Mouse (Mus musculus) forebrain, embryonic 12.5 days (tissue): ENCODE results near the gene Ebf1. TPM values are rescaled to one million over a fixed set of nuclear protein-coding genes. Genes with fewer than 3 reads are reported as not detected.

Experiments used
- ATAC-seq: fragments of 200-750 bp; cut with Nextera tagmentation; 2 replicates; pipeline ENCODE4 v1.8.0; 2017; ENCODE audit warnings: moderate TSS enrichment; ENCODE audit not compliant: low FRiP score
- H3K27ac ChIP-seq: fragments of 300-500 bp; sonication (generic); 2 replicates; pipeline ENCODE4 v1.5.1; 2016; ENCODE audit warnings: mild to moderate bottlenecking
- H3K27me3 ChIP-seq: fragments of 300-500 bp; sonication (generic); 2 replicates; pipeline ENCODE4 v1.6.1; 2016; ENCODE audit warnings: mild to moderate bottlenecking
- H3K36me3 ChIP-seq: fragments of 300-500 bp; sonication (generic); replicated peaks from 2 replicates; pipeline ENCODE4 v1.6.1; 2016; ENCODE audit warnings: mild to moderate bottlenecking
- H3K4me1 ChIP-seq: fragments of 300-500 bp; sonication (generic); 2 replicates; pipeline ENCODE4 v1.6.1; 2016
- H3K4me2 ChIP-seq: fragments of 300-500 bp; sonication (generic); 2 replicates; pipeline ENCODE4 v1.6.1; 2016; ENCODE audit warnings: mild to moderate bottlenecking, moderate library complexity
- H3K4me3 ChIP-seq: fragments of 300-500 bp; sonication (generic); replicated peaks from 2 replicates; pipeline ENCODE4 v1.5.1; 2016; ENCODE audit warnings: mild to moderate bottlenecking
- H3K9ac ChIP-seq: fragments of 300-500 bp; sonication (generic); 2 replicates; pipeline ENCODE4 v1.6.1; 2016; ENCODE audit warnings: mild to moderate bottlenecking
- H3K9me3 ChIP-seq: fragments of 300-500 bp; sonication (generic); 2 replicates; pipeline ENCODE4 v1.6.1; 2016
- WGBS: fragments of 180-500 bp; shearing (Covaris S2); methylation state at CpG from one replicate; pipeline ENCODE4 v1.1.7; 2016; 5-methylcytosine and 5-hydroxymethylcytosine counted together
- polyA plus RNA-seq: library from polyadenylated mRNA; unstranded; fragments of >200 nt; fragmentation: Nextera tagmentation; extraction: Ambion mirVana; gene quantifications from 2 replicates; pipeline ENCODE4 v1.2.1, GENCODE M21; 2016

Gene Ebf1
- polyA plus RNA-seq, 1 experiment from 2014 or later: 26.8 TPM

GRCm38 (mm10) chr11:45026012-45026411 is 408.9 kb downstream of the Ebf1 start:
- Histone ChIP-seq H3K36me3 (no peaks in the 10 kb centered on the region), H3K9me3 (no peaks in the 10 kb centered on the region), H3K27ac (no peak overlapping the region), H3K4me3 (no peak overlapping the region), H3K4me2 (no peak overlapping the region), H3K27me3 (peaks cover 8% of the 10 kb centered on the region; the same call in 1 of the 2 replicates), H3K4me1 (peaks cover 11% of the 10 kb centered on the region), H3K9ac (no peak overlapping the region)
- 76% methylated on average over 5 of the region's 5 CpGs for WGBS
- peak; percentile 46; the same call in 1 of the 2 replicates for ATAC-seq

- Histone ChIP-seq H3K27ac (no peak overlapping the region), H3K9ac (no peak overlapping the region), H3K27me3 (peaks cover 8% of the 10 kb centered on the region; the same call in 1 of the 2 replicates), H3K4me1 (peaks cover 11% of the 10 kb centered on the region), H3K4me3 (no peak overlapping the region), H3K9me3 (no peaks in the 10 kb centered on the region), H3K36me3 (no peaks in the 10 kb centered on the region), H3K4me2 (peak overlapping the region; percentile 32)
- 13% methylated on average over 11 of the region's 11 CpGs for WGBS
- ATAC-seq: 0 out of 2 replicates have a peak, but pooled peaks have one; percentile 33
Observed at GRCm38 (mm10) chr11:45026674-45027073, 409.6 kb downstream of the Ebf1 start.

- Histone ChIP-seq H3K4me2 (peak overlapping the region; percentile 32), H3K9ac (no peak overlapping the region), H3K27me3 (peaks cover 8% of the 10 kb centered on the region; the same call in 1 of the 2 replicates), H3K9me3 (no peaks in the 10 kb centered on the region), H3K27ac (no peak overlapping the region), H3K4me1 (peaks cover 11% of the 10 kb centered on the region), H3K4me3 (no peak overlapping the region), H3K36me3 (no peaks in the 10 kb centered on the region)
- 57% methylated on average over 7 of the region's 7 CpGs for WGBS
- no peak for ATAC-seq
Observed at GRCm38 (mm10) chr11:45027076-45027475, 410.0 kb downstream of the Ebf1 start.

GRCm38 (mm10) chr11:45055744-45056610 is 438.9 kb downstream of the Ebf1 start:
- no peaks in the 10 kb centered on the region for H3K36me3 ChIP-seq
- no peak overlapping the region for H3K9ac ChIP-seq
- no peak for ATAC-seq
- 65% methylated on average over 7 of the region's 7 CpGs for WGBS
- no peak overlapping the region for H3K4me2 ChIP-seq
- no peaks in the 10 kb centered on the region for H3K9me3 ChIP-seq
- H3K27me3 ChIP-seq: no peaks in the 10 kb centered on the region
- H3K4me3 ChIP-seq: no peak overlapping the region
- H3K27ac ChIP-seq: no peak overlapping the region
- H3K4me1 ChIP-seq: 0 out of 2 replicates have a peak, but pooled peaks cover 3% of the 10 kb centered on the region

Other genes with a start within 250 kb of the Ebf1 start
- not detected in 2 replicates for gene Il12b, start 217.3 kb upstream of the Ebf1 start, polyA plus RNA-seq
- gene Ublcp1, start 146.8 kb upstream of the Ebf1 start, polyA plus RNA-seq: 61.7 and 65.2 TPM in 2 replicates
- gene Rnf145, start 98.4 kb upstream of the Ebf1 start, polyA plus RNA-seq: 118 and 121 TPM in 2 replicates